Mouse (Mus musculus) hindbrain, embryonic 10.5 days (tissue): ENCODE results near the gene Drp2. TPM values are rescaled to one million over a fixed set of nuclear protein-coding genes. Genes with fewer than 3 reads are reported as not detected.
A peak's percentile ranks its signal among the peaks of the same experiment; 100 is the strongest.

Source experiments
- DNase-seq: peaks from one replicate; pipeline ENCODE4 v3.0.0-alpha.2; 2017; ENCODE audit warnings: low spot score
- H3K27ac ChIP-seq: fragments of 300-500 bp; sonication (generic); 2 replicates; pipeline ENCODE4 v1.5.1; 2016; ENCODE audit warnings: mild to moderate bottlenecking, moderate library complexity
- H3K27me3 ChIP-seq: fragments of 300-500 bp; sonication (generic); 2 replicates; pipeline ENCODE4 v1.6.1; 2016; ENCODE audit warnings: mild to moderate bottlenecking; ENCODE audit not compliant: poor library complexity, insufficient read depth, severe bottlenecking
- H3K36me3 ChIP-seq: fragments of 300-500 bp; sonication (generic); 2 replicates; pipeline ENCODE4 v1.6.1; 2016; ENCODE audit warnings: mild to moderate bottlenecking, moderate library complexity
- H3K4me1 ChIP-seq: fragments of 300-500 bp; sonication (generic); replicated peaks from 2 replicates; pipeline ENCODE4 v1.6.1; 2016; ENCODE audit warnings: mild to moderate bottlenecking
- H3K4me3 ChIP-seq: fragments of 300-500 bp; sonication (generic); 2 replicates; pipeline ENCODE4 v1.5.1; 2016; ENCODE audit warnings: mild to moderate bottlenecking, moderate library complexity
- H3K9me3 ChIP-seq: fragments of 300-500 bp; sonication (generic); 2 replicates; pipeline ENCODE4 v1.6.1; 2016; ENCODE audit warnings: mild to moderate bottlenecking, moderate library complexity
- WGBS: fragments of 180-500 bp; shearing (Covaris S2); methylation state at CpG from one replicate; pipeline ENCODE4 v1.1.7; 2016; 5-methylcytosine and 5-hydroxymethylcytosine counted together
- polyA plus RNA-seq: library from polyadenylated mRNA; unstranded; fragments of >200 nt; fragmentation: Nextera tagmentation; extraction: Ambion mirVana; gene quantifications from 2 replicates; pipeline ENCODE4 v1.2.1, GENCODE M21; 2016

Drp2 gene
- polyA plus RNA-seq, 1 experiment from 2014 or later: 4.7 TPM

- DNase-seq: no peak
- 89% methylated on average over 5 of the region's 5 CpGs for WGBS
- no peak overlapping the region for H3K4me3 ChIP-seq
- no peaks in the 10 kb centered on the region for H3K36me3 ChIP-seq
- no peak overlapping the region for H3K27ac ChIP-seq
- peaks cover 9% of the 10 kb centered on the region; the same call in 1 of the 2 replicates for H3K4me1 ChIP-seq
- H3K9me3 ChIP-seq: no peaks in the 10 kb centered on the region
- H3K27me3 ChIP-seq: no peaks in the 10 kb centered on the region; the same call in 1 of the 2 replicates
Measured at GRCm38 (mm10) chrX:134424263-134424662, 19.9 kb downstream of the Drp2 start.

- Histone ChIP-seq H3K4me1 (peaks cover 9% of the 10 kb centered on the region; the same call in 1 of the 2 replicates), H3K36me3 (no peaks in the 10 kb centered on the region), H3K27ac (no peak overlapping the region), H3K27me3 (peaks cover 10% of the 10 kb centered on the region), H3K4me3 (no peak overlapping the region), H3K9me3 (no peaks in the 10 kb centered on the region)
- 79% methylated on average over 10 of the region's 10 CpGs for WGBS
- DNase-seq: no peak
Measured at GRCm38 (mm10) chrX:134425798-134426197, 21.4 kb downstream of the Drp2 start.

GRCm38 (mm10) chrX:134426819-134427218 lies 22.5 kb downstream of the Drp2 start:
- H3K27me3 ChIP-seq: peaks cover 10% of the 10 kb centered on the region
- no peaks in the 10 kb centered on the region for H3K36me3 ChIP-seq
- H3K9me3 ChIP-seq: no peaks in the 10 kb centered on the region
- H3K4me1 ChIP-seq: peaks cover 9% of the 10 kb centered on the region; the same call in 1 of the 2 replicates
- H3K27ac ChIP-seq: no peak overlapping the region
- 67% methylated on average over 6 of the region's 6 CpGs for WGBS
- DNase-seq: peak; percentile 5
- no peak overlapping the region for H3K4me3 ChIP-seq

- peaks cover 10% of the 10 kb centered on the region for H3K27me3 ChIP-seq
- 78% methylated on average over 3 of the region's 3 CpGs for WGBS
Measured at GRCm38 (mm10) chrX:134427307-134427706, 23.0 kb downstream of the Drp2 start.

GRCm38 (mm10) chrX:134474988-134475710 lies 70.8 kb downstream of the Drp2 start:
- H3K27ac ChIP-seq: no peak overlapping the region
- 68% methylated on average over 61 of the region's 67 CpGs for WGBS
- H3K27me3 ChIP-seq: peaks cover 4% of the 10 kb centered on the region; the same call in 1 of the 2 replicates
- H3K36me3 ChIP-seq: no peaks in the 10 kb centered on the region
- H3K4me3 ChIP-seq: no peak overlapping the region
- peaks cover 19% of the 10 kb centered on the region for H3K9me3 ChIP-seq
- DNase-seq: peak; percentile 15
- no peaks in the 10 kb centered on the region for H3K4me1 ChIP-seq

More at GRCm38 (mm10) chrX:134427307-134427706, 23.0 kb downstream of the Drp2 start:
- Histone ChIP-seq H3K36me3 (no peaks in the 10 kb centered on the region), H3K27ac (no peak overlapping the region), H3K4me1 (peaks cover 9% of the 10 kb centered on the region; the same call in 1 of the 2 replicates), H3K4me3 (no peak overlapping the region), H3K9me3 (no peaks in the 10 kb centered on the region)
- no peak for DNase-seq

- no peaks in the 10 kb centered on the region for H3K36me3 ChIP-seq
- no peak for DNase-seq
- H3K9me3 ChIP-seq: peaks cover 19% of the 10 kb centered on the region
- H3K27me3 ChIP-seq: peaks cover 4% of the 10 kb centered on the region; the same call in 1 of the 2 replicates
- no peak within 1 kb of the TSS for H3K27ac ChIP-seq
- no peaks in the 10 kb centered on the region for H3K4me1 ChIP-seq
- 91% methylated on average over 25 of the region's 25 CpGs for WGBS
- H3K4me3 ChIP-seq: no peak within 1 kb of the TSS
Measured at GRCm38 (mm10) chrX:134476290-134476689, 71.9 kb downstream of the Drp2 start, which contains the start of gene Taf7l. Taf7l (minus strand) TSS chrX:134476490.

- WGBS: 66% methylated on average over 3 of the region's 3 CpGs
- no peaks in the 10 kb centered on the region for H3K4me1 ChIP-seq
Measured at GRCm38 (mm10) chrX:134481720-134482119, 77.4 kb downstream of the Drp2 start.

GRCm38 (mm10) chrX:134500651-134501050 lies 96.3 kb downstream of the Drp2 start:
- H3K36me3 ChIP-seq: no peaks in the 10 kb centered on the region

More at GRCm38 (mm10) chrX:134481720-134482119, 77.4 kb downstream of the Drp2 start:
- DNase-seq: no peak
- no peaks in the 10 kb centered on the region for H3K9me3 ChIP-seq
- H3K4me3 ChIP-seq: no peak overlapping the region
- H3K27ac ChIP-seq: no peak overlapping the region
- H3K36me3 ChIP-seq: no peaks in the 10 kb centered on the region
- no peaks in the 10 kb centered on the region for H3K27me3 ChIP-seq

More at GRCm38 (mm10) chrX:134500651-134501050, 96.3 kb downstream of the Drp2 start:
- Histone ChIP-seq H3K4me1 (no peaks in the 10 kb centered on the region), H3K9me3 (no peaks in the 10 kb centered on the region), H3K27me3 (no peaks in the 10 kb centered on the region), H3K4me3 (no peak overlapping the region), H3K27ac (no peak overlapping the region)
- 86% methylated on average over 8 of the region's 8 CpGs for WGBS
- no peak for DNase-seq

Other genes starting within 250 kb of the Drp2 start
- gene Xkrx, start 242.5 kb upstream of the Drp2 start, polyA plus RNA-seq: 0.05 TPM in 1 of 2 replicates, not detected in the other
- gene Arl13a, start 217.1 kb upstream of the Drp2 start, polyA plus RNA-seq: not detected in 2 replicates
- gene Nox1, start 182.6 kb upstream of the Drp2 start, polyA plus RNA-seq: 0.21 TPM in 1 of 2 replicates, not detected in the other
- 6.3 and 7.6 TPM in 2 replicates for gene Trmt2b, start 127.6 kb upstream of the Drp2 start, polyA plus RNA-seq
- gene Tmem35a, start 109.3 kb upstream of the Drp2 start, polyA plus RNA-seq: 13.6 and 22.1 TPM in 2 replicates
- 21.5 and 31.3 TPM in 2 replicates for gene Cenpi, start 96.5 kb upstream of the Drp2 start, polyA plus RNA-seq
- not detected in 2 replicates for gene Taf7l, start 71.9 kb downstream of the Drp2 start, polyA plus RNA-seq
- gene Timm8a1, start 137.3 kb downstream of the Drp2 start, polyA plus RNA-seq: 70.6 and 100 TPM in 2 replicates
- gene Btk, start 179.0 kb downstream of the Drp2 start, polyA plus RNA-seq: 1.2 and 2.2 TPM in 2 replicates
- 271 and 325 TPM in 2 replicates for gene Rpl36a, start 181.1 kb downstream of the Drp2 start, polyA plus RNA-seq
- 4.9 and 6.2 TPM in 2 replicates for gene Gla, start 196.6 kb downstream of the Drp2 start, polyA plus RNA-seq
- 164 and 210 TPM in 2 replicates for gene Hnrnph2, start 196.6 kb downstream of the Drp2 start, polyA plus RNA-seq